Mouse (Mus musculus) ES-Bruce4 (cell line): ENCODE data around the gene Rap1gap2. TPM values are rescaled to one million over a fixed set of nuclear protein-coding genes. Genes with fewer than 3 reads are reported as not detected.

Source experiments
- H3K27ac ChIP-seq: 2 replicates; pipeline ENCODE4 v1.5.1; 2012; ENCODE audit warnings: low read length, inconsistent platforms; ENCODE audit not compliant: insufficient read depth
- H3K27me3 ChIP-seq: 2 replicates; pipeline ENCODE4 v1.6.1; 2012; ENCODE audit warnings: mild to moderate bottlenecking, low read length, inconsistent platforms; ENCODE audit not compliant: control insufficient read depth, poor library complexity, insufficient read depth, severe bottlenecking
- H3K36me3 ChIP-seq: 2 replicates; pipeline ENCODE4 v1.6.1; 2012; ENCODE audit warnings: inconsistent platforms, mild to moderate bottlenecking, low read length, moderate library complexity; ENCODE audit not compliant: control insufficient read depth, poor library complexity, insufficient read depth, severe bottlenecking
- H3K4me1 ChIP-seq: one replicate; pipeline ENCODE4 v1.8.1; 2011; ENCODE audit warnings: low read length; ENCODE audit not compliant: control insufficient read depth, insufficient read depth
- H3K4me3 ChIP-seq: 2 replicates; pipeline ENCODE4 v1.5.1; 2011; ENCODE audit warnings: low read depth, mild to moderate bottlenecking, low read length
- H3K9ac ChIP-seq: 2 replicates; pipeline ENCODE4 v1.6.1; 2012; ENCODE audit warnings: low read depth, mild to moderate bottlenecking, inconsistent platforms; ENCODE audit not compliant: poor library complexity, severe bottlenecking
- H3K9me3 ChIP-seq: replicated peaks from 2 replicates; pipeline ENCODE4 v1.6.1; 2012; ENCODE audit warnings: mild to moderate bottlenecking, low read length, inconsistent platforms; ENCODE audit not compliant: control insufficient read depth, poor library complexity, insufficient read depth, severe bottlenecking
- CTCF ChIP-seq: IDR thresholded peaks from one replicate; pipeline ENCODE4 v1.8.1; 2011; ENCODE audit warnings: low read depth, low read length
- EP300 ChIP-seq: IDR thresholded peaks from 2 replicates; pipeline ENCODE4 v1.6.1; 2011; ENCODE audit warnings: low read depth, low read length; ENCODE audit not compliant: insufficient read depth
- POLR2A ChIP-seq: IDR thresholded peaks from one replicate; pipeline ENCODE4 v1.8.1; 2011; ENCODE audit warnings: low read length; ENCODE audit not compliant: insufficient read depth
- polyA plus RNA-seq: library from polyadenylated mRNA; stranded (reverse); fragments of >200 nt; gene quantifications from 2 replicates; pipeline ENCODE4 v1.2.4, GENCODE M21; 2011; ENCODE audit warnings: low read depth; ENCODE audit not compliant: missing spikeins, insufficient read depth, insufficient read length

Gene Rap1gap2
- polyA plus RNA-seq, 1 experiment = 5.7 TPM

GRCm38 (mm10) chr11:74501989-74502388, 108.7 kb downstream of the Rap1gap2 start:
- Histone ChIP-seq H3K27me3 (no peaks in the 10 kb centered on the region), H3K4me3 (no peak overlapping the region), H3K4me1 (no peaks in the 10 kb centered on the region), H3K27ac (no peak overlapping the region), H3K9me3 (no peaks in the 10 kb centered on the region), H3K9ac (no peak overlapping the region), H3K36me3 (no peaks in the 10 kb centered on the region)
- no peak for TF ChIP-seq CTCF
- no peak for TF ChIP-seq POLR2A
- no peak for TF ChIP-seq EP300

- Histone ChIP-seq H3K27me3 (no peaks in the 10 kb centered on the region), H3K9me3 (no peaks in the 10 kb centered on the region), H3K4me3 (no peak overlapping the region), H3K9ac (no peak overlapping the region), H3K4me1 (no peaks in the 10 kb centered on the region), H3K36me3 (no peaks in the 10 kb centered on the region), H3K27ac (no peak overlapping the region)
- no peak for TF ChIP-seq EP300
- TF ChIP-seq POLR2A = no peak
Observed at GRCm38 (mm10) chr11:74501061-74501460, 109.7 kb downstream of the Rap1gap2 start.

GRCm38 (mm10) chr11:74499521-74500099, 111.1 kb downstream of the Rap1gap2 start:
- H3K36me3 ChIP-seq = no peaks in the 10 kb centered on the region
- H3K9ac ChIP-seq = no peak overlapping the region
- no peak overlapping the region for H3K4me3 ChIP-seq
- H3K9me3 ChIP-seq = no peaks in the 10 kb centered on the region
- no peaks in the 10 kb centered on the region for H3K27me3 ChIP-seq
- H3K27ac ChIP-seq = no peak overlapping the region
- no peaks in the 10 kb centered on the region for H3K4me1 ChIP-seq
- TF ChIP-seq CTCF = no peak
- TF ChIP-seq EP300 = no peak
- no peak for TF ChIP-seq POLR2A

GRCm38 (mm10) chr11:74499058-74499457, 111.7 kb downstream of the Rap1gap2 start:
- H3K27ac ChIP-seq = no peak overlapping the region

GRCm38 (mm10) chr11:74496581-74496980, 114.1 kb downstream of the Rap1gap2 start:
- Histone ChIP-seq H3K9ac (no peak overlapping the region), H3K36me3 (no peaks in the 10 kb centered on the region), H3K9me3 (no peaks in the 10 kb centered on the region), H3K4me3 (no peak overlapping the region), H3K27ac (no peak overlapping the region), H3K4me1 (no peaks in the 10 kb centered on the region), H3K27me3 (no peaks in the 10 kb centered on the region)
- TF ChIP-seq CTCF (no peak), POLR2A (no peak), EP300 (no peak)

More at GRCm38 (mm10) chr11:74499058-74499457, 111.7 kb downstream of the Rap1gap2 start:
- Histone ChIP-seq H3K4me1 (no peaks in the 10 kb centered on the region), H3K27me3 (no peaks in the 10 kb centered on the region), H3K9me3 (no peaks in the 10 kb centered on the region), H3K4me3 (no peak overlapping the region), H3K9ac (no peak overlapping the region), H3K36me3 (no peaks in the 10 kb centered on the region)
- no peak for TF ChIP-seq EP300
- TF ChIP-seq CTCF = no peak
- no peak for TF ChIP-seq POLR2A

- H3K27ac ChIP-seq = no peak overlapping the region
- no peaks in the 10 kb centered on the region for H3K27me3 ChIP-seq
- no peaks in the 10 kb centered on the region for H3K4me1 ChIP-seq
- no peak overlapping the region for H3K9ac ChIP-seq
- H3K4me3 ChIP-seq = no peak overlapping the region
- no peaks in the 10 kb centered on the region for H3K36me3 ChIP-seq
- TF ChIP-seq CTCF (no peak), POLR2A (no peak)
- no peaks in the 10 kb centered on the region for H3K9me3 ChIP-seq
Observed at GRCm38 (mm10) chr11:74493936-74494335, 116.8 kb downstream of the Rap1gap2 start.
